Mouse (Mus musculus) splenic B cell, adult 2 months (primary cell): ENCODE measurements around the gene Il18rap.
"Not testable (repeated sequence)": the region's sequence is repeated elsewhere in the genome, so short reads cannot be mapped to it uniquely, and the experiment has no call there.

ENCODE experiments used
- DNase-seq: peaks from one replicate; pipeline ENCODE4 v3.0.0-alpha.2; 2011; ENCODE audit warnings: low read depth, low spot score
- H3K27me3 ChIP-seq: 2 replicates; pipeline ENCODE4 v1.6.1; 2012; ENCODE audit warnings: mild to moderate bottlenecking, low read length, moderate library complexity, mixed read lengths; ENCODE audit not compliant: control insufficient read depth, poor library complexity, insufficient read depth, severe bottlenecking
- H3K36me3 ChIP-seq: 2 replicates; pipeline ENCODE4 v1.6.1; 2012; ENCODE audit warnings: mild to moderate bottlenecking, low read length, moderate library complexity, mixed read lengths; ENCODE audit not compliant: control insufficient read depth, poor library complexity, insufficient read depth, severe bottlenecking

Il18rap gene

DNA sequence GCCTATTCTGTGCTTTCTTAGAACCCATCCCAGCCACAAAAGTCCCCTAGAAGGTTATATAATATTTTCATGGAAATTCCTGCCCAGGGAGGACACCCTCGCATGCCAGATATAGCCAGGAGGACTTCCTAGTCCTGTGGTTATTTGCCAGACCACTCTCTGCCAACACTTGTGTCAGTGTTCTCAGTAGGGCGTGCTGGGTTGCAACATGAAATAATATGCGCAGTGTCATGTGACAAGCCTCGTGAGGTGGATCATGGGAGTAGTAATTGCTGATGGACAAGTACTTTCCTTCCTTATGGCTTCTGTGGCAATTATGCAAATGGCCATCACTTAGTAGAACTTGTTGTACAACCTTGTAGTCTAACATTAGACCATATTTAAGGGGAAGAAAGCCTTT is 75.8 kb downstream of the Il18rap start:
- Histone ChIP-seq H3K36me3 (no peaks in the 10 kb centered on the region), H3K27me3 (no peaks in the 10 kb centered on the region)
- DNase-seq = no peak

DNA sequence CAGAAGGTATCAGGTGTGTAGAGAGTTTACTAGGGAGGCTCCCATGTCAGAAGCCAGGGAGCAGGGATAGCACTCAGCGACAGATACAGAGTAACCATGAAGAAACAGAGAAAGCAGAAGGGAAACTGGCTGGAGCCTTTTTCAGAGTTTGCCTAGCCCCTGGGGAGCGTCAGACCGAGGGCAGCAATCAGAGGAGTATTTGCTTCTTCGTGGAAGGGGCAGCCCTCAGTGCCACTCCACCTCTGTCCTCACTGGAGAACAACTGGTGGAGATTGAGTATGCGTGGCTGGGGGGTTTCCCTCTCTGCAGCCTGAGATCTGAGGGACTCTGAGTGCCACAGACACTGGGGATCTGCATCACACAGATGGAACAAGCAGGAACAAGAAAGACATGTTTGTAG is 82.7 kb downstream of the Il18rap start:
- peak; percentile 3 for DNase-seq
- no peaks in the 10 kb centered on the region for H3K36me3 ChIP-seq
- no peaks in the 10 kb centered on the region for H3K27me3 ChIP-seq

DNA sequence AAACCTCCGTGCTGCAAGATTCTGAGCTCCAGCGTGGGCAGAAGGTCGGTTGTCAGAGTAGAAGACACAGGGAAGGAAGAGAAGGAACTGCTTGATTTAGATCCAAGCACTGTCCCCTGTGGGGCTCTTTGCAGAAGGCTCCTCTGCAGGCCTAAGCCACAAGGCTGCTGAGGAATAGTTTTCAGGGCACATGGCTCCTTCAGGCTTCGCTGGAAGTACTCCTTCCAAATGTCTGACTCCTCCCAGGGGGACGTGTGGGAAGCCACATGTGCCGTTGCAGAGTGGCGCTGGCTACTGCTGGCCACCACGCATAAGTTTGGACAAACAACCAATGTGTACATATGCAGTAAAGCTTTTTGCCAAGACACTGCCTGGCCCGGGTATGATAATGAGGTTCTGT is 84.5 kb downstream of the Il18rap start:
- DNase-seq, H3K36me3 ChIP-seq, H3K27me3 ChIP-seq: not testable (repeated sequence)

DNA sequence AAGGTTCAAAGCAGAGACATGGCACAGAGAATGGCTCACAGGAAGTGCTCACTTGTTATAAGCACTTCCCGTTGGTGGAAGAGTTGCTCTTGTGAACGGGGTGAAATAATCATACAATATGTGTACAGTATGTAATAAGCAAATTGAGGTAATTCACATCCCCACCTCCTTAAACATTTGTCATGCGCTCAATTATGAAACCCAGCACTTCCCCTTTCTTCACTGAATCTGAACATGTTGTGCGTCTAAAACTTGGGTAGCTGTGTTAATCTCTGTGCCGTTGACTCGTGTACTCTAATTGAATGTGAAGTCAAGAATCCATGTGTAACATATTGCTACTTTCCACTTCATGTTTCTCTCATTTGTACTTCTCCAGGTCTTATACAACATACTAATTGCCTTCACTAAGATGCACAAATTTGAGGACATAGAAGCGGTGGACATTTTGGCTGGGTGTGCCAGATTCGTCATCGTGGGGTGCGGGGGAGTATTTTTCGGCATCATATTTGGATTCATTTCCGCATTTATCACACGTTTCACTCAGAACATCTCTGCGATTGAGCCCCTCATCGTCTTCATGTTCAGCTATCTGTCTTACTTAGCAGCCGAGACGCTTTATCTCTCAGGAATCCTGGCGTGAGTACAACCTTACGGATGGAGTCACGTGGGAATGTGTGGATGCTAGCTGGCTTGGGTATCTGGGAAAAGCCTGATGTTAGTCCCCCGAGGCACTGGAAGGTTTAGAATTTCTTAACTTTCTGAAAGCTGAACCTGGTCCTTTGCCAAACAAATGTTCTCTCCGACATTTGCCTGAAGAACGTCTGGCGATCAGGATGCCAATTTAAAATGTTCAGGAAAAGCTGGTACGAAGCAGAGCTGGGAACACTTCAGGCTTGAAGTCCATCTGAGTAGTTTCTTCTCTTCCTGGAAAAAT is 85.5 kb downstream of the Il18rap start:
- Histone ChIP-seq H3K27me3 (no peaks in the 10 kb centered on the region), H3K36me3 (no peaks in the 10 kb centered on the region)
- DNase-seq = peak; percentile 38
